Mouse (Mus musculus) forebrain, embryonic 12.5 days (tissue): ENCODE measurements at regions not wholly inside any gene's neighbourhood (a gene's known extent, or its start where the extent isn't known, plus 50 kb on each side); places are given as distances from the start of the nearest gene placed in this dataset.
A peak's percentile ranks its signal among the peaks of the same experiment; 100 is the strongest.
"Not testable (repeated sequence)": the region's sequence is repeated elsewhere in the genome, so short reads cannot be mapped to it uniquely, and the experiment has no call there.

Source experiments
- ATAC-seq: fragments of 200-750 bp; cut with Nextera tagmentation; 2 replicates; pipeline ENCODE4 v1.8.0; 2017; ENCODE audit warnings: moderate TSS enrichment; ENCODE audit not compliant: low FRiP score
- H3K27ac ChIP-seq: fragments of 300-500 bp; sonication (generic); 2 replicates; pipeline ENCODE4 v1.5.1; 2016; ENCODE audit warnings: mild to moderate bottlenecking
- H3K27me3 ChIP-seq: fragments of 300-500 bp; sonication (generic); 2 replicates; pipeline ENCODE4 v1.6.1; 2016; ENCODE audit warnings: mild to moderate bottlenecking
- H3K36me3 ChIP-seq: fragments of 300-500 bp; sonication (generic); replicated peaks from 2 replicates; pipeline ENCODE4 v1.6.1; 2016; ENCODE audit warnings: mild to moderate bottlenecking
- H3K4me1 ChIP-seq: fragments of 300-500 bp; sonication (generic); 2 replicates; pipeline ENCODE4 v1.6.1; 2016
- H3K4me2 ChIP-seq: fragments of 300-500 bp; sonication (generic); 2 replicates; pipeline ENCODE4 v1.6.1; 2016; ENCODE audit warnings: mild to moderate bottlenecking, moderate library complexity
- H3K4me3 ChIP-seq: fragments of 300-500 bp; sonication (generic); replicated peaks from 2 replicates; pipeline ENCODE4 v1.5.1; 2016; ENCODE audit warnings: mild to moderate bottlenecking
- H3K9ac ChIP-seq: fragments of 300-500 bp; sonication (generic); 2 replicates; pipeline ENCODE4 v1.6.1; 2016; ENCODE audit warnings: mild to moderate bottlenecking
- H3K9me3 ChIP-seq: fragments of 300-500 bp; sonication (generic); 2 replicates; pipeline ENCODE4 v1.6.1; 2016
- WGBS: fragments of 180-500 bp; shearing (Covaris S2); methylation state at CpG from one replicate; pipeline ENCODE4 v1.1.7; 2016; 5-methylcytosine and 5-hydroxymethylcytosine counted together

GRCm38 (mm10) chr6:64948839-64949238 lies 93.5 kb upstream of the Smarcad1 start:
- H3K9me3 ChIP-seq, H3K4me1 ChIP-seq, H3K4me3 ChIP-seq, ATAC-seq, H3K27ac ChIP-seq, H3K9ac ChIP-seq, H3K27me3 ChIP-seq, H3K4me2 ChIP-seq, H3K36me3 ChIP-seq: not testable (repeated sequence)
- whole genome bisulfite sequencing, result 80% methylated on average over 5 of the region's 5 CpGs

GRCm38 (mm10) chr6:64961608-64962486 lies 80.5 kb upstream of the Smarcad1 start:
- Histone ChIP-seq H3K36me3 (no peaks in the 10 kb centered on the region), H3K27ac (no peak overlapping the region), H3K27me3 (no peaks in the 10 kb centered on the region), H3K9me3 (no peaks in the 10 kb centered on the region), H3K4me3 (no peak overlapping the region), H3K9ac (no peak overlapping the region), H3K4me1 (peaks cover 12% of the 10 kb centered on the region), H3K4me2 (no peak overlapping the region)
- WGBS, result 52% methylated on average over 16 of the region's 16 CpGs
- ATAC-seq, result peak; percentile 36; the same call in 1 of the 2 replicates

DNA sequence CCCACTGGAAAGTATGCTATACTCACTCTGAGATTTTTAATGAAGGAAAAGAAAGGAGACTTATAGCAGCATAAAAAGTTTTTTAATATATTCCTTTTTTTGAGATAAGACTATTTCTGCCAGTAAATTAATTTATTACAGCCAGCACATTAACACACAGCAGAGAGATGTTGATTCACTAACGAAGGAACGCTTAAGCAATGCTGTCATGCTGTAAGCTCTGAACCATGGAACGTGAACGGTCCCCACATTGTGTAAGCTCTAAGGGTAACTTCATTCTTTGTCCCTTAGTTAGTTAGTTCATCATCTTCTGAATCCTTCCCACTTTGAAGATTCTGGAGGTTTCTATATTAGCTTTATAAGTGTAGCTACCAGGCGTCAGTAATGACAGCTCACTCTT lies 79.8 kb upstream of the Smarcad1 start:
- Histone ChIP-seq H3K9ac (no peak overlapping the region), H3K36me3 (no peaks in the 10 kb centered on the region), H3K4me3 (no peak overlapping the region), H3K9me3 (no peaks in the 10 kb centered on the region), H3K27me3 (no peaks in the 10 kb centered on the region), H3K4me1 (peaks cover 12% of the 10 kb centered on the region), H3K4me2 (no peak overlapping the region), H3K27ac (no peak overlapping the region)
- 28% methylated on average over 5 of the region's 5 CpGs for WGBS
- ATAC-seq, result no peak

- H3K27me3 ChIP-seq, result no peaks in the 10 kb centered on the region
- H3K9me3 ChIP-seq, result no peaks in the 10 kb centered on the region
- 84% methylated on average over 6 of the region's 6 CpGs for WGBS
- no peaks in the 10 kb centered on the region for H3K36me3 ChIP-seq
- H3K4me3 ChIP-seq, result no peak overlapping the region
- peaks cover 12% of the 10 kb centered on the region for H3K4me1 ChIP-seq
- ATAC-seq, result no peak
- H3K4me2 ChIP-seq, result no peak overlapping the region
- H3K9ac ChIP-seq, result no peak overlapping the region
- no peak overlapping the region for H3K27ac ChIP-seq
These were observed 77.7 kb upstream of the Smarcad1 start for GRCm38 (mm10) chr6:64964664-64965063.

DNA sequence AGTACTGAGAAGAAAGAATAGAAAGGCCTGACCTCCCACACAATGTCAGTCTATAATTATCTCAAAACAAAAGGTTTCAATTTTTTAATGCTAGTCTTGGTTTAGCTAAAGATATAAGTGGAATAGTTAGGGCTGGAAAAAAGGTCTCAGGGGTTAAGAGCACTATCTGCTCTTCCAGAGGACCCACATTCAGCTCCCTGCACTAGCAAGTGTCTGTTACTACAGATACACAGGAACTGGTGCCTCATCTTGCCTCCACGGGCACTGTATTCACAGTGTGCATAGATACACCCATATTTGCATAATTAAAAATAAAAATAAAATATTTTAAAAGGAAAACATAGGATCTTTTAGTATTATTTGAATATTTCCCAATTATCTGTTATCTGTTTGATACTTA lies 77.2 kb upstream of the Smarcad1 start:
- Histone ChIP-seq H3K4me1 (peaks cover 12% of the 10 kb centered on the region), H3K9me3 (no peaks in the 10 kb centered on the region), H3K36me3 (no peaks in the 10 kb centered on the region), H3K27ac (no peak overlapping the region), H3K9ac (no peak overlapping the region), H3K4me2 (no peak overlapping the region), H3K27me3 (no peaks in the 10 kb centered on the region), H3K4me3 (no peak overlapping the region)
- WGBS, result 81% methylated on average over 1 of the region's 1 CpGs
- no peak for ATAC-seq

GRCm38 (mm10) chr6:64970158-64970557 lies 72.2 kb upstream of the Smarcad1 start:
- no peak overlapping the region for H3K9ac ChIP-seq
- H3K36me3 ChIP-seq, result no peaks in the 10 kb centered on the region
- H3K4me1 ChIP-seq, result no peaks in the 10 kb centered on the region
- H3K27me3 ChIP-seq, result no peaks in the 10 kb centered on the region
- H3K4me3 ChIP-seq, result no peak overlapping the region
- WGBS, result 90% methylated on average over 8 of the region's 8 CpGs
- no peak overlapping the region for H3K4me2 ChIP-seq
- ATAC-seq, result no peak
- no peak overlapping the region for H3K27ac ChIP-seq
- H3K9me3 ChIP-seq, result no peaks in the 10 kb centered on the region

DNA sequence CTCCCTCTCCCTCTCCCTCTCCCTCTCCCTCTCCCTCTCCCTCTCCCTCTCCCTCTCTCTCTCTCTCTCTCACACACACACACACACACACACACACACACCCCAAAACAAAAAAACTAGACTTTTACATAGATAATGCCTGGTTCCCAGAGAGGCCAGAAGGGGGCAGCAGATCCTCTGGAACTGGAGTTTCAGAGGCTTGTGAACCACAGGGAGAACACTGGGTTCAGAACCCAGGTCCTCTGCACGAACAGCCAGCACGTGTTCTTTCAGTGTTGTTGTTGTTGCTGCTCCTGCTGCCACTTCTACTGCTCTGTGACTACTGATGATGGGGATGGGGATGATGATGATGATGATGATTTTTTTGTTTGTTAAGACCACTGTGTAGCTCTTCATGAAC lies 68.4 kb upstream of the Smarcad1 start:
- no peaks in the 10 kb centered on the region for H3K27me3 ChIP-seq
- H3K27ac ChIP-seq, result no peak overlapping the region
- WGBS, result 32% methylated on average over 2 of the region's 2 CpGs
- H3K4me1 ChIP-seq, result no peaks in the 10 kb centered on the region
- no peaks in the 10 kb centered on the region for H3K9me3 ChIP-seq
- no peak overlapping the region for H3K9ac ChIP-seq
- H3K36me3 ChIP-seq, result no peaks in the 10 kb centered on the region
- H3K4me3 ChIP-seq, result no peak overlapping the region
- no peak for ATAC-seq
- no peak overlapping the region for H3K4me2 ChIP-seq

GRCm38 (mm10) chr6:64974453-64974852 lies 67.9 kb upstream of the Smarcad1 start:
- not testable (repeated sequence) for H3K4me2 ChIP-seq, H3K4me1 ChIP-seq, H3K27ac ChIP-seq, ATAC-seq, H3K27me3 ChIP-seq, H3K4me3 ChIP-seq, H3K9ac ChIP-seq, H3K9me3 ChIP-seq, H3K36me3 ChIP-seq
- 100% methylated on average over 1 of the region's 1 CpGs for WGBS

- H3K9ac ChIP-seq, result no peak overlapping the region
- H3K27me3 ChIP-seq, result no peaks in the 10 kb centered on the region
- H3K36me3 ChIP-seq, result no peaks in the 10 kb centered on the region
- no peak overlapping the region for H3K4me3 ChIP-seq
- H3K4me1 ChIP-seq, result no peaks in the 10 kb centered on the region
- ATAC-seq, result no peak
- no peak overlapping the region for H3K4me2 ChIP-seq
- no peak overlapping the region for H3K27ac ChIP-seq
- 43% methylated on average over 2 of the region's 2 CpGs for WGBS
- H3K9me3 ChIP-seq, result no peaks in the 10 kb centered on the region
These were observed 60.3 kb upstream of the Smarcad1 start for GRCm38 (mm10) chr6:64982132-64982531.
